Mouse (Mus musculus): ENCODE measurements around the gene Acacb. TPM values are rescaled to one million over a fixed set of nuclear protein-coding genes. Genes with fewer than 3 reads are reported as not detected.

Acacb gene
- polyA plus RNA-seq, 1 experiment from 2014 or later, result 1.7 TPM

- ATAC-seq (ENCODE audit: low FRiP score) (no peak), DNase-seq (ENCODE audit: low spot score, missing footprints) (no peak)
- Histone ChIP-seq H3K27ac (ENCODE audit: low read depth, low read length) (no peak overlapping the region), H3K36me3 (ENCODE audit: control insufficient read depth, insufficient read depth, low read length) (no peaks in the 10 kb centered on the region), H3K4me3 (ENCODE audit: low read depth, low read length) (no peak overlapping the region), H3K9ac (ENCODE audit: low read length) (no peak overlapping the region), H3K27me3 (ENCODE audit: control insufficient read depth, insufficient read depth, low read length) (peaks cover 3% of the 10 kb centered on the region; the same call in 1 of the 2 replicates), H3K4me2 (no peak overlapping the region), H3K9me3 (ENCODE audit: control insufficient read depth, low read length) (no peaks in the 10 kb centered on the region), H3K4me1 (ENCODE audit: control insufficient read depth, insufficient read depth, low read length) (peaks cover 2% of the 10 kb centered on the region; the same call in 1 of the 2 replicates)
- WGBS, result 77% methylated on average over 13 of the region's 13 CpGs
Measured at GRCm38 (mm10) chr5:114284604-114285397, 138.5 kb downstream of the Acacb start.

- ATAC-seq (ENCODE audit: low FRiP score), result no peak
- WGBS, result 91% methylated on average over 3 of the region's 3 CpGs
- peaks cover 5% of the 10 kb centered on the region; the same call in 1 of the 2 replicates for H3K4me1 ChIP-seq (ENCODE audit: control insufficient read depth, insufficient read depth, low read length)
Measured at GRCm38 (mm10) chr5:114285398-114285700, 139.0 kb downstream of the Acacb start.

GRCm38 (mm10) chr5:114286102-114286501 is 139.8 kb downstream of the Acacb start:
- DNase-seq (ENCODE audit: low spot score, missing footprints) (no peak), ATAC-seq (ENCODE audit: low FRiP score) (no peak)
- no peak overlapping the region for H3K4me2 ChIP-seq
- H3K4me1 ChIP-seq (ENCODE audit: control insufficient read depth, insufficient read depth, low read length), result peaks cover 5% of the 10 kb centered on the region; the same call in 1 of the 2 replicates
- H3K9ac ChIP-seq (ENCODE audit: low read length), result no peak overlapping the region
- no peaks in the 10 kb centered on the region for H3K36me3 ChIP-seq (ENCODE audit: control insufficient read depth, insufficient read depth, low read length)
- no peak overlapping the region for H3K27ac ChIP-seq (ENCODE audit: low read depth, low read length)
- no peaks in the 10 kb centered on the region; the same call in 1 of the 2 replicates for H3K27me3 ChIP-seq (ENCODE audit: control insufficient read depth, insufficient read depth, low read length)
- H3K9me3 ChIP-seq (ENCODE audit: control insufficient read depth, low read length), result no peaks in the 10 kb centered on the region
- 76% methylated on average over 4 of the region's 4 CpGs for WGBS
- no peak overlapping the region for H3K4me3 ChIP-seq (ENCODE audit: low read depth, low read length)

More at GRCm38 (mm10) chr5:114285398-114285700, 139.0 kb downstream of the Acacb start:
- Histone ChIP-seq H3K36me3 (ENCODE audit: control insufficient read depth, insufficient read depth, low read length) (no peaks in the 10 kb centered on the region), H3K4me2 (no peak overlapping the region), H3K27me3 (ENCODE audit: control insufficient read depth, insufficient read depth, low read length) (peaks cover 3% of the 10 kb centered on the region; the same call in 1 of the 2 replicates), H3K27ac (ENCODE audit: low read depth, low read length) (no peak overlapping the region), H3K9me3 (ENCODE audit: control insufficient read depth, low read length) (no peaks in the 10 kb centered on the region), H3K4me3 (ENCODE audit: low read depth, low read length) (no peak overlapping the region), H3K9ac (ENCODE audit: low read length) (no peak overlapping the region)
- DNase-seq (ENCODE audit: low spot score, missing footprints), result no peak

- Histone ChIP-seq H3K27me3 (ENCODE audit: control insufficient read depth, insufficient read depth, low read length) (no peaks in the 10 kb centered on the region), H3K27ac (ENCODE audit: low read depth, low read length) (no peak overlapping the region), H3K9ac (ENCODE audit: low read length) (no peak overlapping the region), H3K4me2 (no peak overlapping the region), H3K36me3 (ENCODE audit: control insufficient read depth, insufficient read depth, low read length) (no peaks in the 10 kb centered on the region), H3K4me1 (ENCODE audit: control insufficient read depth, insufficient read depth, low read length) (peaks cover 5% of the 10 kb centered on the region; the same call in 1 of the 2 replicates), H3K9me3 (ENCODE audit: control insufficient read depth, low read length) (no peaks in the 10 kb centered on the region), H3K4me3 (ENCODE audit: low read depth, low read length) (no peak overlapping the region)
- WGBS, result 85% methylated on average over 16 of the region's 16 CpGs
- ATAC-seq (ENCODE audit: low FRiP score), result no peak
- no peak for DNase-seq (ENCODE audit: low spot score, missing footprints)
Measured at GRCm38 (mm10) chr5:114286872-114287571, 140.7 kb downstream of the Acacb start.

GRCm38 (mm10) chr5:114288396-114288795 is 142.1 kb downstream of the Acacb start:
- Histone ChIP-seq H3K4me3 (ENCODE audit: low read depth, low read length) (no peak overlapping the region), H3K27me3 (ENCODE audit: control insufficient read depth, insufficient read depth, low read length) (0 out of 2 replicates have a peak, but pooled peaks cover 3% of the 10 kb centered on the region), H3K4me1 (ENCODE audit: control insufficient read depth, insufficient read depth, low read length) (peaks cover 6% of the 10 kb centered on the region; the same call in 1 of the 2 replicates)

GRCm38 (mm10) chr5:114288874-114289273 is 142.5 kb downstream of the Acacb start, which contains the start of gene Myo1h:
Gene Myo1h (plus strand): TSS chr5:114289166.
- H3K9me3 ChIP-seq (ENCODE audit: control insufficient read depth, low read length), result no peaks in the 10 kb centered on the region
- no peak within 1 kb of the TSS for H3K4me2 ChIP-seq
- H3K27me3 ChIP-seq (ENCODE audit: control insufficient read depth, insufficient read depth, low read length), result 0 out of 2 replicates have a peak, but pooled peaks cover 3% of the 10 kb centered on the region
- no peak within 1 kb of the TSS for H3K27ac ChIP-seq (ENCODE audit: low read depth, low read length)
- no peak within 1 kb of the TSS for H3K4me3 ChIP-seq (ENCODE audit: low read depth, low read length)
- WGBS, result 52% methylated on average over 13 of the region's 13 CpGs
- ATAC-seq (ENCODE audit: low FRiP score) (no peak), DNase-seq (ENCODE audit: low spot score, missing footprints) (no peak)
- no peaks in the 10 kb centered on the region for H3K36me3 ChIP-seq (ENCODE audit: control insufficient read depth, insufficient read depth, low read length)
- H3K9ac ChIP-seq (ENCODE audit: low read length), result no peak within 1 kb of the TSS
- H3K4me1 ChIP-seq (ENCODE audit: control insufficient read depth, insufficient read depth, low read length), result peaks cover 7% of the 10 kb centered on the region; the same call in 1 of the 2 replicates

More at GRCm38 (mm10) chr5:114288396-114288795, 142.1 kb downstream of the Acacb start:
- ATAC-seq (ENCODE audit: low FRiP score) (no peak), DNase-seq (ENCODE audit: low spot score, missing footprints) (no peak)
- no peak overlapping the region for H3K27ac ChIP-seq (ENCODE audit: low read depth, low read length)
- H3K4me2 ChIP-seq, result no peak overlapping the region
- H3K9me3 ChIP-seq (ENCODE audit: control insufficient read depth, low read length), result no peaks in the 10 kb centered on the region
- no peaks in the 10 kb centered on the region for H3K36me3 ChIP-seq (ENCODE audit: control insufficient read depth, insufficient read depth, low read length)
- 85% methylated on average over 5 of the region's 5 CpGs for WGBS
- H3K9ac ChIP-seq (ENCODE audit: low read length), result no peak overlapping the region

GRCm38 (mm10) chr5:114290004-114290403 is 143.7 kb downstream of the Acacb start:
- no peak overlapping the region for H3K9ac ChIP-seq (ENCODE audit: low read length)
- no peak overlapping the region for H3K4me2 ChIP-seq
- H3K4me1 ChIP-seq (ENCODE audit: control insufficient read depth, insufficient read depth, low read length), result peaks cover 7% of the 10 kb centered on the region; the same call in 1 of the 2 replicates
- DNase-seq (ENCODE audit: low spot score, missing footprints) (no peak), ATAC-seq (ENCODE audit: low FRiP score) (no peak)
- 52% methylated on average over 3 of the region's 3 CpGs for WGBS
- H3K4me3 ChIP-seq (ENCODE audit: low read depth, low read length), result no peak overlapping the region
- peaks cover 5% of the 10 kb centered on the region; the same call in 1 of the 2 replicates for H3K27me3 ChIP-seq (ENCODE audit: control insufficient read depth, insufficient read depth, low read length)
- no peaks in the 10 kb centered on the region for H3K9me3 ChIP-seq (ENCODE audit: control insufficient read depth, low read length)
- no peak overlapping the region for H3K27ac ChIP-seq (ENCODE audit: low read depth, low read length)
- no peaks in the 10 kb centered on the region for H3K36me3 ChIP-seq (ENCODE audit: control insufficient read depth, insufficient read depth, low read length)

GRCm38 (mm10) chr5:114296693-114297631 is 150.6 kb downstream of the Acacb start:
- DNase-seq (ENCODE audit: low spot score, missing footprints), result peak; percentile 88

More at GRCm38 (mm10) chr5:114296693-114297631, 150.6 kb downstream of the Acacb start:
- Histone ChIP-seq H3K27ac (ENCODE audit: low read depth, low read length) (no peak overlapping the region), H3K9me3 (ENCODE audit: control insufficient read depth, low read length) (no peaks in the 10 kb centered on the region), H3K4me3 (ENCODE audit: low read depth, low read length) (no peak overlapping the region), H3K36me3 (ENCODE audit: control insufficient read depth, insufficient read depth, low read length) (no peaks in the 10 kb centered on the region), H3K27me3 (ENCODE audit: control insufficient read depth, insufficient read depth, low read length) (peaks cover 18% of the 10 kb centered on the region; the same call in 1 of the 2 replicates), H3K4me1 (ENCODE audit: control insufficient read depth, insufficient read depth, low read length) (peaks cover 5% of the 10 kb centered on the region; the same call in 1 of the 2 replicates), H3K9ac (ENCODE audit: low read length) (no peak overlapping the region), H3K4me2 (no peak overlapping the region)
- ATAC-seq (ENCODE audit: low FRiP score), result no peak
- 26% methylated on average over 22 of the region's 22 CpGs for WGBS

Measured in midbrain, embryonic 11.5 days (tissue).